Mouse (Mus musculus) ES-Bruce4 (cell line): Measurements from ENCODE around the gene Mpv17.

Source experiments
- CTCF ChIP-seq: IDR thresholded peaks from one replicate; pipeline ENCODE4 v1.8.1; 2011; ENCODE audit warnings: low read depth, low read length
- EP300 ChIP-seq: IDR thresholded peaks from 2 replicates; pipeline ENCODE4 v1.6.1; 2011; ENCODE audit warnings: low read depth, low read length; ENCODE audit not compliant: insufficient read depth

DNA sequence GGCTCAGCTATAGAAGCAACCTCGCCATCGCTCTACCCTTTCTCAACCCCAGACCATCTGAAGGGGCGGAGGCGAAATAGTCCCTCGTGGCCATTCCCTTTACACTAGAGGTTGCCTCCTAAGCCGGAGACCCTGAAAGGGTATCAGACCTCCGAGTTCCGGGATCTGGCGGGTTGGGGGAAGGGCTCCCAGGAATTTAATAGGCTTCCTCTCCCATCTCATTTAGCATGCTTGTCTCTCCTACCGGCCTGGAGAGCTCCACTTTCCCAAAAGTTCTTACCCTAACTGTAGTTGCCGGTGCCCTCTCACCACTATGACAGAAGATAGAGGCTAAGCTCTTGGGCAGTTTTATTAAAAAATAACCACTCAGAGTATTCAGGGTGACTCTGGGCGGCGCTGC lies 16.4 kb downstream of the Mpv17 start:
- TF ChIP-seq CTCF (no peak), EP300 (no peak)
